Mouse (Mus musculus): Measurements from ENCODE around the gene C2cd3.
A peak's percentile ranks its signal among the peaks of the same experiment; 100 is the strongest.

C2cd3 gene

GRCm38 (mm10) chr7:100371495-100372451 is at the start of gene C2cd3, which contains the start of gene Ppme1:
Gene C2cd3, plus strand, starts transcription at chr7:100372233.
Gene Ppme1, minus strand, starts transcription at chr7:100372307.
- peak; percentile 99 for DNase-seq

DNA sequence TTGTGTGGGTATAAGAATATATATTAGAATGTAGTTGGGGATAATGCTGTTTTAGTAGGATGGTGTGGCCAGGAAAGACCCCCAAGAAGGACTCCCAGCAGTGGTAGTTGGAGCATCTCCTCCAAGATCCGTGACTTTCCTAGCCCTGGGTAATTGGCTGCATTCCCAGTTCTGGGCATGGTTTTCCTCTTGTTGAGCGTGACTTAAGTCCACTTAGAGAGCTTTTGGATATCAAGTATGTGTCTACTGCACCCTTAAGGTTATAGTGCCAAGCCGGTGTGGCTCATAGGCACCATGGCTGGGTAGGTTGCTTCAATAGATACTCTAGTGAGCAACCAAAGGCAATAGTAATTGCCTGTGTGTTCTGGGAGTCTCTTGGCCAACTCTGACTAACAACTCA is 48.3 kb upstream of the C2cd3 start:
- DNase-seq: no peak

DNA sequence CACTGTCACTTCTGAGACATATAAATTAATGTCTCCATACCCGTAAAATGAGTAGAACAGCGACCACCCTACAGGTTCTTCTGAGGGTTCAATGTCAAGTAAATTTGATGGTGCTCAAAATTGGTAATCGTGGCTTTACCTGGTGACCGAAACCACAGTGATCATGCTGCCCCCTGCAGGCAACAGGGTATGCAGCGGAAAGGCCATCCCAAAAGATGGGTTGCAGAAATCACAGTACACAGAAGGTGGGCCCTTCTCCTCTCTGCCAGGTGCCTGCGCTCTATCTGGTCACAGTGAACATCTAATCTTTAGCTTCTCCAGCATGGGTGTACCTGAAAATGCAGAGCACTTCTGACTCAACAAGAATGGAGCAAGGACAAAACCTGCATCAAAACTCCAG is 46.6 kb upstream of the C2cd3 start:
- DNase-seq: peak; percentile 60

DNA sequence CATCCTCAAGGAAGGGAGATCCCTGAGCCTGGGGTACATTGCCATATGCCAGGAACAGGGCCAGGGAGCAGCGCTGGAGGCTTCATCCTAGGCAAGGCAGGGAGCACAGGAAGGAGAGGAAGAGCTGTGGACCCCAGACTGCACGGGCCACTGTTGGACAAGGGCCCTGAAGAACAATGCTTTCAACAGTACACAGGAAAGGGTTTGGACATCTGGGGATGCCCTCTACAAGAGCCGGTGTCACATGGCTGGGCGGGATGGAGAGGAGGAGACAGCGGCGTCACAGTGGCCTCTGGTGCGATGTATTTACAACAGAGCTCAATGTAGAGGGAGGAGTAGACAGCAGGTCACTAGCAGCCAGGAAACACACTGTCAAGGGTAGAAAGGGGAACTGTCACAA is 44.5 kb upstream of the C2cd3 start:
- no peak for DNase-seq

- DNase-seq: no peak
These were observed 43.4 kb upstream of the C2cd3 start for GRCm38 (mm10) chr7:100328636-100329035.

GRCm38 (mm10) chr7:100331269-100331668 is 40.8 kb upstream of the C2cd3 start:
- DNase-seq: no peak

DNA sequence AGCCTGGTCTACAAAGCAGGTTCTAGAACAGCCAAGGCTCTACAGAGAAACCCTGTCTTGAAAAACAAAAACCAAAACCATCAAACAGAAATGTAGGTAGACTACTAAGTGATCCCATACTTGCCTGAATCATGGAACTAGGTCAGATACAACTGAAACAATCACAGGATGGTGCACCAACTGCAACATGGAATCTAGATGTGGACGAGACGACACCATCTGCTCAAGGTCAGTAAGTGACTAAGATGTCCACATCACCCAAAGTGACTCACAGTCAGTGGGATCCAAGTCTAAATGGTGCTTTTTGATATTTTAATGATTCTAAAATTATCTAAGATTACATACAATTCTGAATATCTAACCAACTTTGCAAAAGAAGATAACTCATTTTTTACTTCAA is 36.1 kb upstream of the C2cd3 start:
- no peak for DNase-seq

DNA sequence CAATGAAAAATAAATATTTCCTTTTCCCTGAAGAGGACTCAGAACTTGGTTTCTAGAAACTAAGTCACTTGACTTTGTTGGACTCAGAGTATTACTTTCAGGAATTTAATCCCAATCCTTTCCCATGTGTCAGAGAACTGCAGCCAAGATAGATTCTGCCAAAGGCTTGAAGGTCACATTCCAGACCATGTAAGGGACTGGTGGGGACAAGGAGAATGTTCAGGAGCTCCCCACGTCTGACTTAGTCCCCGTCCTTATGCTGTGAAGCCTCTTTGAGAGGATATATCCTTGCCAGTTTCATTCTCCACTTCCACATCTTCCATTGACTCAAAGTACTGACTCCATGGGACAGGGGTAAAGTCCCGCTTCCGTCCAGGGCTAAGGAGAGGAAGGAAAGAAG is 17.0 kb upstream of the C2cd3 start:
- no peak for DNase-seq

- no peak for DNase-seq
These were observed 15.7 kb upstream of the C2cd3 start for GRCm38 (mm10) chr7:100356324-100356723.

DNA sequence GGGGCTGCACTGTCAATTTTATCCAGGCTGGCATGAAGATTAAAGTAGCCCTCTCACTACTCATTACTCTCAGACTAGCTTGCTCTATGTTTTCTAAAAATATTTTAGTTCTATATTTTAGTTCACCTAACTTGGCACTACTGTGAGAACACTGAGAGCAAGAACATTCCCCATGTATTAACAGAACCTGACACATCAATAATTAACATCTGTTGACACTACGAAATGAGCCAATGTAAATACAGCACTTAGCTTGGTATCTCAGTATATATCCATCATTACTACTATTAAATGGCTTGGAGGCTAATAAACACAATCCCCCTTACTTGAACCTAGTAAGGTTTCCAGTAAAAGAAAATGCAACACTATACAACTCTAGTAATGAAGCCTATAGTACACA is 15.3 kb upstream of the C2cd3 start:
- DNase-seq: no peak

DNA sequence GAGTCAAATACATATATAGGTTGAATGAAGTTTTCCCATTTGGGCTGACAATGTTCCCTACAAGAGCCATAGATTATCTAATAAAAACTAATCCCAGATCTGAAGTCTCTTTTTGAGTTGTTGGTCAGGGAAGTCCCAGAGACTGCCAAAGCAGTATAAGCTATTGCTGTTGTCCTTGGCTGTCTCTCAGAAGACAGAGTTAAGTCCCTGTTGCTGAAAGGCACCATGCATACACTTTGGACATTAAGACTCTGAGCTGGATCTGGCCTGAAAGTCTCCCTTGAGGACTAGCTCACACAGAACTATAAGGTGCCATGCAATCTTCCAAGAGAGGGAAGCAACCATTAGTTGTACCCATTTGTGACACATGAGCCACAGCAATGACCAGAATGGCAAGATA is 14.2 kb upstream of the C2cd3 start:
- DNase-seq: no peak

- no peak for DNase-seq
These were observed 8.9 kb upstream of the C2cd3 start for GRCm38 (mm10) chr7:100363162-100363561.

DNA sequence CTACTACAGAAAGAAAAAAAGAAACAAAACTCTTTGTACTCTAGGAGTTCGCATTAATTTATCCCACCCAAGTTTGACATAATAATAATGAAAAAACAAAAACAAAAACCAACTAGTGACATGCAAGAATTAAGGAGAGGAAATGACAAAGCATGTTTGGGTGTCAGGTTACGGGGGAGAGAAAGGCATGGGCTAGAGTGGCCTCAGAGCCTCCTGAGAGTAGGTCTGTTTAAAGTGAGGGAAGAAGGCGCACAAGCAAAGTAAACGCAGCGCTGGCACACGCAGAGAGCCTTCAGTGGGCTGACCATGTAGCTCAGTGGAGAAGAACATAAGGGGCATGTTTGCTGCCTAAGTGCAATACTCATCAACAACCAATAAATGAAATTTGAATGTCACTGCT is 7.1 kb upstream of the C2cd3 start:
- DNase-seq: no peak

GRCm38 (mm10) chr7:100372452-100372980 is 483 bp downstream of the C2cd3 start:
- no peak for DNase-seq

GRCm38 (mm10) chr7:100378257-100378656 is 6.2 kb downstream of the C2cd3 start:
- DNase-seq: no peak

DNA sequence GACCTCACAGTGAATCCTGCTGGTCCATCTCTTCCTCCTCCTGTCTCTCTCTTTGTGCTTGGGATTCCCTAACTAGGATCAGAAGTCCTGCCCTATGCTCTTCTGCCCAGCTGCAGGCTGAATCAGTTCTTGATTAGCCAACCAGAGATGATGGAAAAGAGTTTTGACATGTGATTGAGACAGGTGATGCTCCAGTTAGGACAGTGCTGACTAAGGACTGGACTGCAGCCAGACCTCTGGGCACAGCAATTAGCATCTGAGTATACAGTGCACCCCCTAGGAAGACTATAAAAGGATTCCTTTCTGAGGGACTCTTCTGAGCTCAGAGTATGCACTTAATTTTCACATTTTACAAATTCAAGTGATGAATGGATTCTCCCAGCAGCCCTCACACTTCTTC is 9.1 kb downstream of the C2cd3 start:
- DNase-seq: no peak

DNA sequence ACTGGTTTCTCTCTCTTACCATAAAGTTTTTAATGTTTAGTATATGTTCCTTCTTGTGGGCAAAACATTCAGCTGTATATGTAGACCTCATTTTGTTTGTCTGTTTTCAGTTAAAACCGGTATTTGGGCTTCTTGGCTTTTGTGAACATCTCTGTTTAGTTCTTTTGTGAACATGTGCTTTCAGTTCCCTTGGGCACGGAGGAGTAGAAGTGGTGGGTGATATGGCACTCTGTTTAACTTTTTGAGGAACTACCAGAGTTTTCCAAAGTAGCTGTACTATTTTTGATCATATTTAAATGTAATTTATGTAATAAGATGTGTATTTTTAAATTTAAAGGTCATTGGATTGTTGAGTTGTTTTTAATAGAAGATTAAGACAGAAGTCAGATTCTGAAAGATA is 11.2 kb downstream of the C2cd3 start:
- DNase-seq: no peak

DNA sequence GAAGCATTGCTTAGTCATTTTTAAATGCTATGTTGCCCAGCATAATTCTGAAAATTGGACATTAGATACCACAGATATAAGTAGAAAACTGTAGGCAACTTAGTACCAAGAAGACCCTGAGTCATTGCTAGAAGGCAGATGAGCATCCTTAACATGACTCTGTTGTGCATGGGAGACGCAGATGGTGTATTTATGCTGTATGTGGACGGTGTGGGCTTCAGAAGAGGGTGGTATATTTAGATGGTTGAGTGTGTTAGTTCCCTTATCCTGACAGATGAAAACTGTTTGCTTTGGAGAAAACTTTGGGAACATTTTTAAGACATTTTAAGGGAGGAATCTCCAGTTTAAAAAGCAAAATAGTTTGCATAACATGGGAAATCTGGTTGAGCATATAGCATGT is 16.1 kb downstream of the C2cd3 start:
- DNase-seq: no peak

- DNase-seq: no peak
These were observed 18.1 kb downstream of the C2cd3 start for GRCm38 (mm10) chr7:100390166-100390565.

DNA sequence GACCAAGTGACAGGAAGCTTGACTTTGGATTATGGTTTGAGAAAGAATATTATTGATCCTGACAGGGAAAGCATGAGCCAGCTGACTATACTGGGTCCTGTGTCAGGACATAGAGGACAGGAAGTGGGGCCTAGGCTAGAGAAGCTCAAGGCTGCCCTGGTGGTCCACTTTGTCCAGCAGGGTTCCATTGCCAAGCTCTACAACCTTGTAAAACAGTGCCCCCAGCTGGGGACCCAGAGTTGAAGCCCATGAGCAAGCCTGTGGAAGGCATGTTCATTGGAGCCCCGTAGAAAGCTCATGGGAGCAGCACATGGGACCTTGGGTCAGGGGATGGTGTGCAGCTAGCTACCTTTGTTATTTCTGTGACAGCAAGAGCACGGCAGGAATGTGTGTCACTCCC is 20.2 kb downstream of the C2cd3 start:
- peak; percentile 31 for DNase-seq

DNA sequence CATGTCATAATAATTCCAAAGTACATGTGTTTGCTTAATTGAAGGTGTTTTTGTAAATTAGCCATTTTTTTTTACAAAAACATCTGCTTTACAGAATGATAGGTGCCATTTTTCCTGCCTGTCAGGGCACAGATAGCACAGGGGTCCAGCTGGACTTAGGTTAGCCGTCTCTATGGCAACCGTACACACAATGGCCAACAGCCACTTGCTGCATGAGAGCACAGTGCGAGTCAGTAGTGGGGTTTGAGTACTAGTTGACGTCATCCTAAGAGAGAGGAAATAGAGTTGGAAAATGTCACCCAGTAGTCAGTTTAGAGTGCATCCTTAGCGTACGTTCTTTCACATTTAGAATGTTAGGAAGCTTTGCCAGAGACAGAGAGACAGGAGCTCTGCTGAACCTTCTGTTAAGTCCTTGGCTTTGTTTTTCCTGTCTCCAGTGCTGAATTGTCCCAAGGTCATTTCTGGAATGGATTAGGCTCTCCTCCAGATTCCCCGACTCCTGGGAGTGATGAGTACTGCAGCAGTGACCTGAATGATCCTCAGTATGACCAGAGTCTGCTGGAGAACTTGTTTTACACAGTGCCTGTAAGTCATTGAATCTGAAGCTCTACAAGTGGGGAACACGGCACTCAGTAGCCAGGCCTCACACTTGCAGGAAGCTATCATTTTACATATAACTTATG is 27.3 kb downstream of the C2cd3 start:
- DNase-seq: no peak

GRCm38 (mm10) chr7:100400899-100401539 is 29.0 kb downstream of the C2cd3 start:
- DNase-seq: no peak

DNA sequence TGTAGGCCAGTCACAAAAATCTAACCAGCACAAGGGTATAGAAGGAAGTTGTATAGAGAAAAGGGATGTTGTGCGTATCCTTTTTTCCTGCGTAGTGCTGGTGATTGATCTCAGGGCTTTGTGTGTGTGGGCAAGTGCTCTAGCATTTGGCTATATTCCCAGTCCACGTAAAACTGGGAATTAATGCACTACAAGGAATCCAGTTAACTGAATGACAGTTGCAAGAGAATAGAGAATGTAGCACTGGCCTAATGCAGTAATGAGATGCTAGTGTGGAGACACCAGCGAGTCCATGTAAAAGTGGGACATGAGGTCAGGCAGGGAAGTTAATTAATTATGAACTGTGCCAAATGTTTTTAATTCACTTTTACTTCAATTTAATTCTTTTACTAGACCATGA is 30.7 kb downstream of the C2cd3 start:
- DNase-seq: no peak

All from thymus, postnatal 4 days (tissue).